Mouse (Mus musculus) heart, embryonic 14.5 days (tissue): ENCODE data around the gene Tex26. TPM values are rescaled to one million over a fixed set of nuclear protein-coding genes. Genes with fewer than 3 reads are reported as not detected.

Experiments
- ATAC-seq: fragments of 200-750 bp; cut with Nextera tagmentation; 2 replicates; pipeline ENCODE4 v1.8.0; 2017; ENCODE audit warnings: low read depth, moderate TSS enrichment; ENCODE audit not compliant: insufficient number of reproducible peaks, insufficient read depth, low FRiP score
- H3K27ac ChIP-seq, 2 experiments: fragments of 200-500 bp in 1 of 2; fragments of 300-500 bp in 1 of 2; sonication (generic) in 1 of 2; replicated peaks in 1 of 2; 2 replicates each; pipeline ENCODE4 v1.5.1; 2012 to 2014; ENCODE audit warnings: low read depth in 2 of 2, low read length in 2 of 2, control low read depth in 1 of 2, mild to moderate bottlenecking in 1 of 2, mixed read lengths in 1 of 2; ENCODE audit not compliant: control insufficient read depth in 1 of 2, insufficient read depth in 1 of 2
- H3K27me3 ChIP-seq: fragments of 300-500 bp; sonication (generic); 2 replicates; pipeline ENCODE4 v1.6.1; 2014; ENCODE audit warnings: mild to moderate bottlenecking, low read length, control low read depth; ENCODE audit not compliant: control insufficient read depth, insufficient read depth
- H3K36me3 ChIP-seq: fragments of 300-500 bp; sonication (generic); 2 replicates; pipeline ENCODE4 v1.6.1; 2014; ENCODE audit warnings: mild to moderate bottlenecking, control low read depth, low read length, mixed read lengths; ENCODE audit not compliant: control insufficient read depth, insufficient read depth
- H3K4me1 ChIP-seq, 2 experiments: fragments of 200-500 bp in 1 of 2; fragments of 300-500 bp in 1 of 2; sonication (generic) in 1 of 2; 2 replicates each; pipeline ENCODE4 v1.6.1; 2012 to 2014; ENCODE audit warnings: low read length in 2 of 2, control low read depth in 1 of 2, mixed read lengths in 1 of 2; ENCODE audit not compliant: control insufficient read depth in 2 of 2, insufficient read depth in 2 of 2
- H3K4me2 ChIP-seq: fragments of 300-500 bp; sonication (generic); 2 replicates; pipeline ENCODE4 v1.6.1; 2014; ENCODE audit warnings: mild to moderate bottlenecking, low read length
- H3K4me3 ChIP-seq, 2 experiments: fragments of 200-500 bp in 1 of 2; fragments of 300-500 bp in 1 of 2; sonication (generic) in 1 of 2; 2 replicates each; pipeline ENCODE4 v1.5.1; 2012 to 2014; ENCODE audit warnings: low read length in 2 of 2, mild to moderate bottlenecking in 2 of 2, control low read depth in 1 of 2, low read depth in 1 of 2, moderate library complexity in 1 of 2; ENCODE audit not compliant: control insufficient read depth in 1 of 2, insufficient read depth in 1 of 2
- H3K9ac ChIP-seq: fragments of 300-500 bp; sonication (generic); 2 replicates; pipeline ENCODE4 v1.6.1; 2014; ENCODE audit warnings: mild to moderate bottlenecking, low read length
- H3K9me3 ChIP-seq: fragments of 300-500 bp; sonication (generic); 2 replicates; pipeline ENCODE4 v1.6.1; 2016; ENCODE audit warnings: low read length, control low read depth; ENCODE audit not compliant: control insufficient read depth
- WGBS: fragments of 180-500 bp; shearing (Covaris S2); extraction: QIAGEN DNeasy Blood & Tissue Kit; methylation state at CpG from one replicate; pipeline ENCODE4 v1.1.7; 2014; 5-methylcytosine and 5-hydroxymethylcytosine counted together
- polyA plus RNA-seq: library from polyadenylated mRNA; unstranded; fragments of >200 nt; fragmentation: Nextera tagmentation; extraction: Ambion mirVana; gene quantifications from 2 replicates; pipeline ENCODE4 v1.2.1, GENCODE M21; 2014

Gene Tex26
- polyA plus RNA-seq, 1 experiment from 2014 or later: 0.46 TPM

GRCm38 (mm10) chr5:149506033-149506432, 66.6 kb downstream of the Tex26 start:
- 0 out of 2 replicates have a peak, but pooled peaks cover 4% of the 10 kb centered on the region for H3K9me3 ChIP-seq
- H3K4me3 ChIP-seq: no peak overlapping the region
- ATAC-seq: no peak
- H3K36me3 ChIP-seq: no peaks in the 10 kb centered on the region
- H3K27me3 ChIP-seq: no peaks in the 10 kb centered on the region
- no peak overlapping the region for H3K27ac ChIP-seq
- H3K4me2 ChIP-seq: no peak overlapping the region
- 93% methylated on average over 2 of the region's 2 CpGs for WGBS
- H3K9ac ChIP-seq: no peak overlapping the region
- H3K4me1 ChIP-seq: peaks cover 7 to 9% of the 10 kb centered on the region in 2 experiments

- WGBS: 42% methylated on average over 20 of the region's 20 CpGs
- H3K27ac ChIP-seq: peak overlapping the region in 1 of 2 experiments; percentile 28; a peak in 1 of 4 replicates
- ATAC-seq: 0 out of 2 replicates have a peak, but pooled peaks have one; percentile 22
Measured at GRCm38 (mm10) chr5:149508094-149509029, 68.9 kb downstream of the Tex26 start.

GRCm38 (mm10) chr5:149510323-149510722, 70.9 kb downstream of the Tex26 start:
- ATAC-seq: no peak
- WGBS: 68% methylated on average over 13 of the region's 13 CpGs

More at GRCm38 (mm10) chr5:149508094-149509029, 68.9 kb downstream of the Tex26 start:
- H3K9ac ChIP-seq: no peak overlapping the region
- 0 out of 2 replicates have a peak overlapping the region, but pooled peaks have one; percentile 8 for H3K4me2 ChIP-seq
- H3K4me3 ChIP-seq: no peak overlapping the region
- no peaks in the 10 kb centered on the region for H3K27me3 ChIP-seq
- H3K36me3 ChIP-seq: no peaks in the 10 kb centered on the region
- H3K4me1 ChIP-seq: peaks cover 8 to 12% of the 10 kb centered on the region in 2 experiments
- 0 out of 2 replicates have a peak, but pooled peaks cover 4% of the 10 kb centered on the region for H3K9me3 ChIP-seq

GRCm38 (mm10) chr5:149512695-149513094, 73.2 kb downstream of the Tex26 start:
- no peaks in the 10 kb centered on the region for H3K9me3 ChIP-seq
- ATAC-seq: no peak
- no peak overlapping the region for H3K27ac ChIP-seq
- 60% methylated on average over 3 of the region's 3 CpGs for WGBS
- no peak overlapping the region for H3K9ac ChIP-seq
- H3K4me1 ChIP-seq: peaks cover 22 to 28% of the 10 kb centered on the region in 2 experiments
- no peak overlapping the region for H3K4me3 ChIP-seq
- H3K4me2 ChIP-seq: no peak overlapping the region
- H3K36me3 ChIP-seq: no peaks in the 10 kb centered on the region
- H3K27me3 ChIP-seq: no peaks in the 10 kb centered on the region

More at GRCm38 (mm10) chr5:149510323-149510722, 70.9 kb downstream of the Tex26 start:
- no peak overlapping the region for H3K27ac ChIP-seq
- no peak overlapping the region for H3K4me3 ChIP-seq
- H3K4me1 ChIP-seq: peaks cover 22 to 28% of the 10 kb centered on the region in 2 experiments
- no peak overlapping the region for H3K4me2 ChIP-seq
- 0 out of 2 replicates have a peak, but pooled peaks cover 4% of the 10 kb centered on the region for H3K9me3 ChIP-seq
- no peaks in the 10 kb centered on the region for H3K27me3 ChIP-seq
- H3K36me3 ChIP-seq: no peaks in the 10 kb centered on the region
- H3K9ac ChIP-seq: no peak overlapping the region

GRCm38 (mm10) chr5:149513438-149514086, 74.1 kb downstream of the Tex26 start:
- Histone ChIP-seq H3K27me3 (no peaks in the 10 kb centered on the region), H3K4me1 (peaks cover 17 to 21% of the 10 kb centered on the region in 2 experiments), H3K27ac (peak overlapping the region; percentile 72 to 85), H3K9ac (no peak overlapping the region), H3K4me2 (peak overlapping the region; percentile 51), H3K36me3 (no peaks in the 10 kb centered on the region), H3K4me3 (0 out of 4 replicates have a peak overlapping the region, but pooled peaks of 1 of the 2 experiments have one; percentile 2), H3K9me3 (no peaks in the 10 kb centered on the region)
- no peak for ATAC-seq
- 48% methylated on average over 9 of the region's 9 CpGs for WGBS

- peak overlapping the region; percentile 2 to 15; a peak in 1 of 4 replicates for H3K4me3 ChIP-seq
- ATAC-seq: peak; percentile 66; the same call in 1 of the 2 replicates
Measured at GRCm38 (mm10) chr5:149514087-149514671, 74.7 kb downstream of the Tex26 start.

GRCm38 (mm10) chr5:149514890-149515289, 75.4 kb downstream of the Tex26 start:
- ATAC-seq: no peak
- Histone ChIP-seq H3K4me2 (no peak overlapping the region; the same call in 1 of the 2 replicates), H3K4me3 (no peak overlapping the region), H3K27me3 (no peaks in the 10 kb centered on the region), H3K4me1 (peaks cover 15 to 19% of the 10 kb centered on the region in 2 experiments), H3K9ac (no peak overlapping the region), H3K36me3 (no peaks in the 10 kb centered on the region), H3K9me3 (no peaks in the 10 kb centered on the region), H3K27ac (peak overlapping the region; percentile 31 to 72; a peak in 3 of 4 replicates)
- WGBS: 49% methylated on average over 3 of the region's 3 CpGs

More at GRCm38 (mm10) chr5:149514087-149514671, 74.7 kb downstream of the Tex26 start:
- peak overlapping the region; percentile 51 for H3K4me2 ChIP-seq
- H3K27ac ChIP-seq: peak overlapping the region; percentile 72 to 85
- H3K9ac ChIP-seq: no peak overlapping the region; the same call in 1 of the 2 replicates
- H3K9me3 ChIP-seq: no peaks in the 10 kb centered on the region
- H3K27me3 ChIP-seq: no peaks in the 10 kb centered on the region
- WGBS: 13% methylated on average over 14 of the region's 14 CpGs
- H3K36me3 ChIP-seq: no peaks in the 10 kb centered on the region
- H3K4me1 ChIP-seq: peaks cover 15 to 19% of the 10 kb centered on the region in 2 experiments
